Mouse (Mus musculus) intestine, embryonic 16.5 days (tissue): ENCODE measurements around the gene Aass. TPM values are rescaled to one million over a fixed set of nuclear protein-coding genes. Genes with fewer than 3 reads are reported as not detected.

ENCODE experiments used
- ATAC-seq: fragments of 200-750 bp; cut with Nextera tagmentation; 2 replicates; pipeline ENCODE4 v1.8.0; 2017; ENCODE audit warnings: moderate TSS enrichment, moderate library complexity
- H3K27ac ChIP-seq: fragments of 300-500 bp; sonication (generic); 2 replicates; pipeline ENCODE4 v1.5.1; 2014; ENCODE audit warnings: mild to moderate bottlenecking, low read length
- H3K27me3 ChIP-seq: fragments of 300-500 bp; sonication (generic); replicated peaks from 2 replicates; pipeline ENCODE4 v1.6.1; 2014; ENCODE audit warnings: low read length, control low read depth, mixed read lengths; ENCODE audit not compliant: control insufficient read depth, insufficient read depth
- H3K36me3 ChIP-seq: fragments of 300-500 bp; sonication (generic); 2 replicates; pipeline ENCODE4 v1.6.1; 2014; ENCODE audit warnings: low read length, control low read depth; ENCODE audit not compliant: control insufficient read depth, insufficient read depth
- H3K4me1 ChIP-seq: fragments of 300-500 bp; sonication (generic); 2 replicates; pipeline ENCODE4 v1.6.1; 2014; ENCODE audit warnings: low read length, control low read depth, mixed read lengths; ENCODE audit not compliant: control insufficient read depth, insufficient read depth
- H3K4me2 ChIP-seq: fragments of 300-500 bp; sonication (generic); 2 replicates; pipeline ENCODE4 v1.6.1; 2014; ENCODE audit warnings: low read depth, low read length, control low read depth
- H3K4me3 ChIP-seq: fragments of 300-500 bp; sonication (generic); 2 replicates; pipeline ENCODE4 v1.5.1; 2014; ENCODE audit warnings: mild to moderate bottlenecking, low read length
- H3K9ac ChIP-seq: fragments of 300-500 bp; sonication (generic); 2 replicates; pipeline ENCODE4 v1.6.1; 2014; ENCODE audit warnings: low read depth, low read length
- H3K9me3 ChIP-seq: fragments of 300-500 bp; sonication (generic); 2 replicates; pipeline ENCODE4 v1.6.1; 2016; ENCODE audit warnings: low read length, control low read depth; ENCODE audit not compliant: control insufficient read depth
- WGBS: fragments of 180-500 bp; shearing (Covaris S2); extraction: QIAGEN DNeasy Blood & Tissue Kit; methylation state at CpG from one replicate; pipeline ENCODE4 v1.1.7; 2014; 5-methylcytosine and 5-hydroxymethylcytosine counted together
- polyA plus RNA-seq: library from polyadenylated mRNA; unstranded; fragments of >200 nt; fragmentation: Nextera tagmentation; extraction: Ambion mirVana; gene quantifications from 2 replicates; pipeline ENCODE4 v1.2.1, GENCODE M21; 2015

The Aass gene
- polyA plus RNA-seq, 1 experiment from 2014 or later = 2.3 TPM

DNA sequence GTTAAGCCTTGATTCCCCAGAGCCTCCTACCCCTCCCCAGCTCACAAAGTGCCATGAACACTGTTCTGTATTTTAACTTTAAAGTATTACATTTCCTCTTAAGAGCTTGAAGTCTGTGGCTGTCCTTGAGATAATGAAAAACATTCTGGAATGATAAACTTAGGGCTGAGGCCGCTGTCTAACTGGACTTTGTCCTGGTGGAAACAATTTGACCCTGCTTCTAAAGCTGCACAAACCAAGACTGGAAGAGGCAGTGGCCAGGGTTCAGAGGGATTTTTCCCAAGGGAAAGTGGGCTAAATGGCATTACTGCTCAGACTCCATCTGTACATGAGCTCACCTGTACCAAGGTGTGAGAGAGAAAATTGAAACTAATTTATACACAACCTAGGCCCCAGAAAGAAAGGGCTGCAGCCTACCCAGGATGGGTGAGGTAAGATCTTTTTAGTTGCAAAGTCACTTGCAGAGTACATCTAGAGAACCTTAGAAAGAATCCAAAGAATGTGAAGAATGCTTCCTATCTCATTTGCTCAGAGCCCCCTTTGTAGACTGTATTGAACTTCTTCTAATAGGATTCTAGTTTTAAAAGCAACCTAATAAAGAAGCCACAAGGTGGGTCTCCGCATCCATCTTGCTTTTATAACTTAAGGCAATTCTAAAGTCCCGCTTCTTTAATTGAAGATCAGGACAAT, 52.6 kb downstream of the Aass start:
- Histone ChIP-seq H3K36me3 (no peaks in the 10 kb centered on the region), H3K4me1 (peaks cover 5% of the 10 kb centered on the region; the same call in 1 of the 2 replicates), H3K4me3 (no peak overlapping the region), H3K9ac (no peak overlapping the region), H3K27me3 (no peaks in the 10 kb centered on the region), H3K9me3 (no peaks in the 10 kb centered on the region), H3K27ac (peak overlapping the region; percentile 3; the same call in 1 of the 2 replicates), H3K4me2 (no peak overlapping the region)
- peak; percentile 80 for ATAC-seq
- WGBS = 50% methylated on average over 3 of the region's 3 CpGs

DNA sequence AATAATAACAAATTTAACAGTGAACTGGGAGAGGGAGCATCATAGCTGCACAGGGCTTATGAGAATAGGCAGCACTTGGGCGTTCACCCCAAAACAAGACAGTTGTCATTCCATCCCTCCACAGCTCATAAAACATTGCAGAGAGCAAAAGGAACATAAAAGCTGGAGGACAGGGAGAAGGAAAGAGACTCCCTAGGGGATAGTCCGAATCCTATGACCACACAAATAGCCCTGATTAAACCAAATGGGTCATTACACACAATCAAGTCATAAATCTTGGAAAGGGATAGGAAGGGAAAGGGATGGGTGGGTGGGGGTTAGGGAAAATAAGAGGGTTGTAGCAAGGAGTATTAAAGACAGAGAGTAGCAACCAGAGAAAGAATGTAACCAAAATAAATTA, 54.5 kb downstream of the Aass start:
- no peak for ATAC-seq
- WGBS = 68% methylated on average over 2 of the region's 2 CpGs
- H3K36me3 ChIP-seq = no peaks in the 10 kb centered on the region

GRCm38 (mm10) chr6:23076060-23076459, 56.7 kb downstream of the Aass start:
- H3K27me3 ChIP-seq = no peaks in the 10 kb centered on the region
- 77% methylated on average over 2 of the region's 2 CpGs for WGBS
- H3K4me3 ChIP-seq = no peak overlapping the region
- H3K9ac ChIP-seq = no peak overlapping the region
- H3K9me3 ChIP-seq = no peaks in the 10 kb centered on the region
- H3K36me3 ChIP-seq = no peaks in the 10 kb centered on the region
- no peak for ATAC-seq
- no peak overlapping the region for H3K27ac ChIP-seq
- H3K4me1 ChIP-seq = peaks cover 5% of the 10 kb centered on the region; the same call in 1 of the 2 replicates
- no peak overlapping the region for H3K4me2 ChIP-seq

More for the DNA sequence above, 54.5 kb downstream of the Aass start:
- Histone ChIP-seq H3K9me3 (no peaks in the 10 kb centered on the region), H3K4me1 (peaks cover 5% of the 10 kb centered on the region; the same call in 1 of the 2 replicates), H3K27me3 (no peaks in the 10 kb centered on the region), H3K4me3 (no peak overlapping the region), H3K9ac (no peak overlapping the region), H3K4me2 (no peak overlapping the region), H3K27ac (no peak overlapping the region)

DNA sequence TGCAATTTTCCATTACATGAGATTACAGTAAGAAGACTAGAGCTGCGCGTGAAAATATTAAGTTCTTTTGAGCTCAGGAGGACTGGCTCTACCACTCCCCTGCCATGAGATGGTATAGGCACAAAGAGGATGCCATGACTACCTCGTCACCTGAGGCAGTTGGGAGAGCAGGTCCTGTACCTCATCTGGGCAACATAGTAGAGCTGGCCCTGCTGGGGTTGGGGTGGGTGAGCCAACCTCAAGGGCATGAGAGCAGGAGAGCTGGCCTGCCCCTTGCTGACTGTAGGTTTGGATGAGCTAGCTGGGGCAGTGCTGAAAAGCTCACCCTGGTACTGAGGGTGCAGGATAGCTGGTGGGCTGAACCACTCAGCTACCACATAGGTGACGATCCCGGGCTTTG, 77.1 kb downstream of the Aass start:
- Histone ChIP-seq H3K27me3 (no peaks in the 10 kb centered on the region), H3K4me2 (no peak overlapping the region), H3K36me3 (no peaks in the 10 kb centered on the region), H3K27ac (no peak overlapping the region), H3K4me1 (no peaks in the 10 kb centered on the region), H3K9me3 (no peaks in the 10 kb centered on the region), H3K9ac (no peak overlapping the region), H3K4me3 (no peak overlapping the region)
- no peak for ATAC-seq
- 91% methylated on average over 5 of the region's 5 CpGs for WGBS

DNA sequence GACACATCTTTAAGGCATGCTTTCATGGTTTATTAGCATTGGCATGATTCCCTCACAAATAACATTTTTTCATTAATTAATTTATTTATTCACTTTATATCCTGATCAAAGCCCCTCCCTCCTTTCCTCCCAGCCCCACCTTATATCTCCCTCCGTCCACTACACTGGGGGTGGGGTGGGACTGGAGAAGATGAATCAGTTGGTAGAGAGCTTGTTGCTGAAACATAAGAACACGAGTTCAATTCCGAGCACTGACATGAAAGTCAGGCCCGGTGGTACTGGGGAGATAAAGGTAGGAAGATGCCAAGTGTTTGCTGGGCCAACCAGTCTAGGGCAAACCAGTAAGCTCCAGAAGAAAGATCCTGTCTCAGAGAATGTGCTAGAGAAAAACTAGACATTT, 84.0 kb downstream of the Aass start:
- Histone ChIP-seq H3K4me3 (no peak overlapping the region), H3K4me2 (no peak overlapping the region), H3K9ac (no peak overlapping the region), H3K27me3 (no peaks in the 10 kb centered on the region), H3K27ac (no peak overlapping the region), H3K9me3 (no peaks in the 10 kb centered on the region), H3K36me3 (no peaks in the 10 kb centered on the region), H3K4me1 (no peaks in the 10 kb centered on the region)
- WGBS = 93% methylated on average over 4 of the region's 4 CpGs
- no peak for ATAC-seq

DNA sequence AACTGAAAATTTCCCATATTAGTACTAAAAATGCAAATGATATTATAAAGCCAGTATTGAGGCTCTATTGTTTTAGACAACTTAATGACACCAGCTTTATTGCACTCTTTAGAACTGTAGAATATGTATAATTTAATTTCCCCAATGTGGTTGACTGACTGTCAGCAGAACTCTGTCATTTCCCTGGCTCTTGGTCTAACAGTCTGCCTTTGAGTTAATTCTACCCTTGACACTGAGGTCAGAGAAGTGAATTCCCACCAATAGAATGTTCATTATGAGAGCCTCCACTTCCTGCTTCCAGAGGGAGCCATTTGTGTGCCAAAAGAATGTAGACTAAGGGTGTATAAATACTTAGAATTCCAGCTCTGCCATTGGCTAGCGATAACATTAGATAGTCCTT, 104.5 kb downstream of the Aass start:
- Histone ChIP-seq H3K9me3 (no peaks in the 10 kb centered on the region), H3K27ac (no peak overlapping the region), H3K27me3 (no peaks in the 10 kb centered on the region), H3K9ac (no peak overlapping the region), H3K36me3 (no peaks in the 10 kb centered on the region), H3K4me1 (no peaks in the 10 kb centered on the region), H3K4me2 (no peak overlapping the region), H3K4me3 (no peak overlapping the region)
- ATAC-seq = no peak
- WGBS = 47% methylated on average over 1 of the region's 1 CpGs

Other genes starting within 250 kb of the Aass start
- gene Fezf1, start 115.4 kb upstream of the Aass start, polyA plus RNA-seq = not detected in 2 replicates